Mouse (Mus musculus) olfactory bulb, adult 2 months (tissue): ENCODE results near the gene Prph2. TPM values are rescaled to one million over a fixed set of nuclear protein-coding genes. Genes with fewer than 3 reads are reported as not detected.

ENCODE experiments used
- H3K27ac ChIP-seq: fragments of 200-500 bp; 2 replicates; pipeline ENCODE4 v1.5.1; 2012; ENCODE audit warnings: low read depth, low read length; ENCODE audit not compliant: insufficient read depth
- H3K4me1 ChIP-seq: fragments of 200-500 bp; 2 replicates; pipeline ENCODE4 v1.6.1; 2012; ENCODE audit warnings: low read length; ENCODE audit not compliant: control insufficient read depth, insufficient read depth
- H3K4me3 ChIP-seq: fragments of 200-500 bp; 2 replicates; pipeline ENCODE4 v1.5.1; 2012; ENCODE audit warnings: mild to moderate bottlenecking, low read depth, low read length, moderate library complexity; ENCODE audit not compliant: insufficient read depth
- CTCF ChIP-seq: fragments of 200-500 bp; IDR thresholded peaks from 2 replicates; pipeline ENCODE4 v1.5.1; 2012; ENCODE audit warnings: low read depth, mild to moderate bottlenecking, low read length, moderate library complexity; ENCODE audit not compliant: insufficient read depth
- POLR2A ChIP-seq: fragments of 200-500 bp; IDR thresholded peaks from 2 replicates; pipeline ENCODE4 v1.6.1; 2012; ENCODE audit warnings: mild to moderate bottlenecking, low read depth, low read length, moderate library complexity; ENCODE audit not compliant: insufficient read depth
- WGBS: fragments of 180-500 bp; shearing (Covaris S2); methylation state at CpG from one replicate; pipeline ENCODE4 v1.1.7; 2018; 5-methylcytosine and 5-hydroxymethylcytosine counted together
- polyA plus RNA-seq: library from polyadenylated mRNA; stranded (reverse); fragments of >200 nt; gene quantifications from 2 replicates; pipeline ENCODE4 v1.2.4, GENCODE M21; 2012; ENCODE audit warnings: low replicate concordance; ENCODE audit not compliant: missing spikeins, insufficient read depth, insufficient read length

Prph2 gene
- polyA plus RNA-seq, 1 experiment = not detected

GRCm38 (mm10) chr17:46942421-46942820 lies 32.2 kb downstream of the Prph2 start:
- 95% methylated on average over 9 of the region's 9 CpGs for WGBS
- Histone ChIP-seq H3K27ac (no peak overlapping the region), H3K4me1 (no peaks in the 10 kb centered on the region), H3K4me3 (no peak overlapping the region)
- TF ChIP-seq POLR2A = no peak
- no peak for TF ChIP-seq CTCF

GRCm38 (mm10) chr17:46946276-46946675 lies 36.0 kb downstream of the Prph2 start:
- WGBS = 84% methylated on average over 9 of the region's 9 CpGs
- TF ChIP-seq POLR2A (no peak), CTCF (no peak)
- Histone ChIP-seq H3K4me3 (no peak overlapping the region), H3K4me1 (no peaks in the 10 kb centered on the region), H3K27ac (no peak overlapping the region)

GRCm38 (mm10) chr17:46958045-46958444 lies 47.8 kb downstream of the Prph2 start:
- WGBS = 85% methylated on average over 2 of the region's 2 CpGs
- Histone ChIP-seq H3K4me3 (no peak overlapping the region), H3K4me1 (no peaks in the 10 kb centered on the region), H3K27ac (no peak overlapping the region)
- TF ChIP-seq CTCF = no peak

- H3K4me3 ChIP-seq = no peak overlapping the region
- H3K4me1 ChIP-seq = no peaks in the 10 kb centered on the region
- WGBS = 91% methylated on average over 10 of the region's 10 CpGs
- TF ChIP-seq CTCF = no peak
- H3K27ac ChIP-seq = no peak overlapping the region
Observed at GRCm38 (mm10) chr17:46960216-46960615, 50.0 kb downstream of the Prph2 start.

GRCm38 (mm10) chr17:46962153-46962552 lies 51.9 kb downstream of the Prph2 start:
- TF ChIP-seq POLR2A = no peak
- no peak for TF ChIP-seq CTCF
- WGBS = 77% methylated on average over 3 of the region's 3 CpGs
- Histone ChIP-seq H3K27ac (no peak overlapping the region), H3K4me1 (no peaks in the 10 kb centered on the region), H3K4me3 (no peak overlapping the region)

GRCm38 (mm10) chr17:46963186-46963585 lies 52.9 kb downstream of the Prph2 start:
- H3K27ac ChIP-seq = no peak overlapping the region
- no peak for TF ChIP-seq POLR2A
- no peak for TF ChIP-seq CTCF

GRCm38 (mm10) chr17:46966892-46967291 lies 56.6 kb downstream of the Prph2 start:
- Histone ChIP-seq H3K4me3 (no peak overlapping the region), H3K4me1 (no peaks in the 10 kb centered on the region), H3K27ac (no peak overlapping the region)
- TF ChIP-seq POLR2A = no peak
- TF ChIP-seq CTCF = no peak
- 84% methylated on average over 14 of the region's 14 CpGs for WGBS

More at GRCm38 (mm10) chr17:46963186-46963585, 52.9 kb downstream of the Prph2 start:
- Histone ChIP-seq H3K4me3 (no peak overlapping the region), H3K4me1 (no peaks in the 10 kb centered on the region)
- 81% methylated on average over 13 of the region's 13 CpGs for WGBS

GRCm38 (mm10) chr17:46972603-46973002 lies 62.3 kb downstream of the Prph2 start:
- 93% methylated on average over 7 of the region's 7 CpGs for WGBS
- H3K4me3 ChIP-seq = no peak overlapping the region
- H3K4me1 ChIP-seq = no peaks in the 10 kb centered on the region
- no peak for TF ChIP-seq CTCF
- no peak for TF ChIP-seq POLR2A
- no peak overlapping the region for H3K27ac ChIP-seq

Other genes starting within 250 kb of the Prph2 start
- gene Rrp36, start 236.1 kb upstream of the Prph2 start, polyA plus RNA-seq = not detected in 2 replicates
- not detected in 2 replicates for gene Mea1, start 231.7 kb upstream of the Prph2 start, polyA plus RNA-seq
- gene Klhdc3, start 229.5 kb upstream of the Prph2 start, polyA plus RNA-seq = not detected in 2 replicates
- gene Ppp2r5d, start 205.3 kb upstream of the Prph2 start, polyA plus RNA-seq = 293 TPM in 1 of 2 replicates, not detected in the other
- not detected in 2 replicates for gene Pex6, start 199.0 kb upstream of the Prph2 start, polyA plus RNA-seq
- not detected in 2 replicates for gene Gnmt, start 181.3 kb upstream of the Prph2 start, polyA plus RNA-seq
- gene Cnpy3, start 158.2 kb upstream of the Prph2 start, polyA plus RNA-seq = not detected in 2 replicates
- not detected in 2 replicates for gene Ptcra, start 146.7 kb upstream of the Prph2 start, polyA plus RNA-seq
- gene 2310039H08Rik, start 137.8 kb upstream of the Prph2 start, polyA plus RNA-seq = not detected in 2 replicates
- not detected in 2 replicates for gene Rpl7l1, start 127.8 kb upstream of the Prph2 start, polyA plus RNA-seq
- gene Bicral, start 52.0 kb upstream of the Prph2 start, polyA plus RNA-seq = not detected in 2 replicates
- gene Tbcc, start 19.8 kb upstream of the Prph2 start, polyA plus RNA-seq = not detected in 2 replicates
- gene Ubr2, start 100.1 kb downstream of the Prph2 start, polyA plus RNA-seq = 289 TPM in 1 of 2 replicates, not detected in the other